In genomic region chr4:108969517-108969916, GRCm38 (mm10) we compare ENCODE assay signal across 23 mouse cellular contexts. TPM values are rescaled to one million over a fixed set of nuclear protein-coding genes. Genes with fewer than 3 reads are reported as not detected.
A peak's percentile ranks its signal among the peaks of the same experiment; 100 is the strongest.
DNase-seq lines count a peak whose midpoint lies in the region; ATAC-seq and TF ChIP-seq lines count a peak whose summit lies in the region.
"Had no signal": no experiment of that assay in that cellular context is flagged by ENCODE, and none has a peak within 500 bp of the region (broad histone marks: within the 10 kb centered on the region; RNA-seq: fewer than 3 reads in every experiment).

No protein-coding gene starts in this region.

- no peak overlapping the region for H3K27ac ChIP-seq in heart, embryonic 14.5 days (replicated peaks in 1 of 2; ENCODE audit: control insufficient read depth in 1 of 2, insufficient read depth in 1 of 2, low read depth in 2 of 2, low read length in 2 of 2)
- 0 out of 2 replicates have a peak overlapping the region, but pooled peaks have one; percentile 4 for H3K27ac ChIP-seq in testis, adult 2 months (ENCODE audit: control insufficient read depth, insufficient read depth, low read depth, low read length)
- no peak overlapping the region for H3K27ac ChIP-seq in liver, embryonic 16.5 days (ENCODE audit: low read length)
- no peak overlapping the region for H3K27ac ChIP-seq in hindbrain, embryonic 10.5 days
- H3K27ac ChIP-seq: embryonic facial prominence, embryonic 15.5 days; forebrain, embryonic 10.5 days; gastrocnemius, adult 2 months; hindbrain, embryonic 12.5 days had no signal

- no peaks in the 10 kb centered on the region for H3K36me3 ChIP-seq in heart, embryonic 14.5 days (ENCODE audit: control insufficient read depth, insufficient read depth, low read length)
- H3K36me3 ChIP-seq in testis, adult 2 months (ENCODE audit: control insufficient read depth, insufficient read depth, low read length): no peaks in the 10 kb centered on the region
- H3K36me3 ChIP-seq in liver, embryonic 16.5 days (ENCODE audit: control insufficient read depth, insufficient read depth): no peaks in the 10 kb centered on the region
- no peaks in the 10 kb centered on the region for H3K36me3 ChIP-seq in hindbrain, embryonic 10.5 days
- H3K36me3 ChIP-seq: embryonic facial prominence, embryonic 15.5 days; forebrain, embryonic 10.5 days; hindbrain, embryonic 12.5 days had no signal

- no peaks in the 10 kb centered on the region for H3K27me3 ChIP-seq in heart, embryonic 14.5 days (ENCODE audit: control insufficient read depth, insufficient read depth, low read length)
- no peaks in the 10 kb centered on the region for H3K27me3 ChIP-seq in testis, adult 2 months (ENCODE audit: control insufficient read depth, insufficient read depth, low read length)
- H3K27me3 ChIP-seq in liver, embryonic 16.5 days (ENCODE audit: control insufficient read depth, insufficient read depth, low read depth, low read length): no peaks in the 10 kb centered on the region
- no peaks in the 10 kb centered on the region for H3K27me3 ChIP-seq in hindbrain, embryonic 10.5 days (ENCODE audit: insufficient read depth, poor library complexity, severe bottlenecking)
- H3K27me3 ChIP-seq: embryonic facial prominence, embryonic 15.5 days; hindbrain, embryonic 12.5 days; Patski had no signal

- H3K4me3 ChIP-seq in heart, embryonic 14.5 days (ENCODE audit: control insufficient read depth in 1 of 2, insufficient read depth in 1 of 2, low read depth in 1 of 2, low read length in 2 of 2): no peak overlapping the region
- no peak overlapping the region for H3K4me3 ChIP-seq in testis, adult 2 months (ENCODE audit: control insufficient read depth, low read depth, low read length)
- no peak overlapping the region for H3K4me3 ChIP-seq in liver, embryonic 16.5 days (ENCODE audit: low read depth, low read length)
- H3K4me3 ChIP-seq in hindbrain, embryonic 10.5 days: no peak overlapping the region
- H3K4me3 ChIP-seq: embryonic facial prominence, embryonic 15.5 days; erythroblast, embryonic 14.5 days; forebrain, embryonic 10.5 days; gastrocnemius, adult 2 months; hindbrain, embryonic 12.5 days had no signal

- WGBS in heart, embryonic 14.5 days: 16% methylated on average over 3 of the region's 3 CpGs
- 21% methylated on average over 3 of the region's 3 CpGs for WGBS in liver, embryonic 16.5 days (ENCODE audit: insufficient replicate concordance)
- WGBS in hindbrain, embryonic 10.5 days: 85% methylated on average over 3 of the region's 3 CpGs

- intact Hi-C loops in heart, postnatal 36 days (cut with DNase I): no loop called here
- intact Hi-C loops in left cerebral cortex, postnatal 4 days (cut with DNase I): no loop called here

- peak; percentile 35; the same call in 1 of the 2 replicates for ATAC-seq in heart, embryonic 14.5 days (ENCODE audit: insufficient number of reproducible peaks, insufficient read depth, low FRiP score, low read depth)
- ATAC-seq in liver, embryonic 16.5 days (ENCODE audit: low read depth): peak; percentile 37; the same call in 1 of the 2 replicates
- ATAC-seq: CD4-positive, CD25-positive, alpha-beta regulatory T cell, adult 4 months; forebrain, embryonic 14.5 days; hindbrain, embryonic 16.5 days; Patski had no signal

- no peak overlapping the region for H3K4me2 ChIP-seq in heart, embryonic 14.5 days (ENCODE audit: low read length)
- no peak overlapping the region for H3K4me2 ChIP-seq in liver, embryonic 16.5 days (ENCODE audit: low read depth, low read length)
- H3K4me2 ChIP-seq: embryonic facial prominence, embryonic 15.5 days; hindbrain, embryonic 12.5 days had no signal

- peaks cover 2% of the 10 kb centered on the region in 2 experiments; a peak in 1 of 4 replicates for H3K4me1 ChIP-seq in heart, embryonic 14.5 days (ENCODE audit: control insufficient read depth in 2 of 2, insufficient read depth in 2 of 2, low read length in 2 of 2)
- H3K4me1 ChIP-seq in testis, adult 2 months (ENCODE audit: control insufficient read depth, insufficient read depth, low read length): no peaks in the 10 kb centered on the region
- H3K4me1 ChIP-seq in liver, embryonic 16.5 days (ENCODE audit: control insufficient read depth, low read depth, low read length): peaks cover 5% of the 10 kb centered on the region; the same call in 1 of the 2 replicates
- H3K4me1 ChIP-seq in hindbrain, embryonic 10.5 days (replicated peaks): no peaks in the 10 kb centered on the region
- H3K4me1 ChIP-seq: embryonic facial prominence, embryonic 15.5 days; forebrain, embryonic 10.5 days; hindbrain, embryonic 12.5 days had no signal

- no peak for TF ChIP-seq POLR2A in testis, adult 2 months (IDR thresholded peaks at IDR 0.05; ENCODE audit: control insufficient read depth, low read depth, low read length)

- TF ChIP-seq CTCF in testis, adult 2 months (IDR thresholded peaks at IDR 0.05; ENCODE audit: control insufficient read depth, insufficient read depth, insufficient replicate concordance, low read depth, low read length): no peak

- DNase-seq in heart, postnatal 36 days: no peak
- DNase-seq in testis, postnatal 10 days (ENCODE audit: low spot score): no peak
- DNase-seq in hindbrain, embryonic 10.5 days (ENCODE audit: low spot score): no peak
- no peak for DNase-seq in left cerebral cortex, postnatal 4 days
- DNase-seq: adrenal gland, adult 2 months; adrenal gland, postnatal 25 days; B cell, adult 2 months; cerebellum, adult 18-20 months; cerebellum, postnatal 10 days; gastrocnemius, adult 2 months; gastrocnemius, postnatal 36 days; heart, adult 11 months had no signal

- no peak overlapping the region for H3K9ac ChIP-seq in heart, embryonic 14.5 days (ENCODE audit: low read length)
- no peak overlapping the region for H3K9ac ChIP-seq in liver, embryonic 16.5 days (ENCODE audit: low read depth, low read length)
- H3K9ac ChIP-seq: embryonic facial prominence, embryonic 15.5 days; hindbrain, embryonic 12.5 days had no signal

- H3K9me3 ChIP-seq in heart, embryonic 14.5 days (ENCODE audit: control insufficient read depth, low read length): no peaks in the 10 kb centered on the region
- H3K9me3 ChIP-seq in liver, embryonic 16.5 days (replicated peaks; ENCODE audit: control insufficient read depth, low read length): no peaks in the 10 kb centered on the region
- H3K9me3 ChIP-seq in hindbrain, embryonic 10.5 days: no peaks in the 10 kb centered on the region
- H3K9me3 ChIP-seq: embryonic facial prominence, embryonic 15.5 days; forebrain, embryonic 10.5 days; hindbrain, embryonic 12.5 days had no signal

RNA-seq across cellular contexts. Expression of gene Nrd1, which starts 30.9 kb away (rescaled TPM):
- polyA plus RNA-seq in heart, embryonic 14.5 days (2014; fragmentation: Nextera tagmentation; extraction: Ambion mirVana): 37.5 and 37.9 TPM in 2 replicates
- 100 to 1,000 TPM; 132 to 133 TPM for total RNA-seq in heart, postnatal 36 days (2021)
- polyA plus RNA-seq in testis, adult 2 months (2012; rRNA removed): 322 and 441 TPM in 2 replicates
- polyA plus RNA-seq in liver, embryonic 16.5 days (2015; fragmentation: Nextera tagmentation; extraction: Ambion mirVana): 33.5 and 33.8 TPM in 2 replicates
- 67.0 and 69.2 TPM in 2 replicates for polyA plus RNA-seq in hindbrain, embryonic 10.5 days (2016; fragmentation: Nextera tagmentation; extraction: Ambion mirVana)
- 100 to 1,000 TPM; 157 TPM for total RNA-seq in left cerebral cortex, postnatal 4 days (2021)
